Mouse (Mus musculus): ENCODE data around the gene Pth2.

- TF ChIP-seq POLR2AphosphoS2 (IDR thresholded peaks at IDR 0.05; ENCODE audit: low read depth, low read length) (no peak), PAX5 (IDR thresholded peaks at IDR 0.05; ENCODE audit: low read length) (no peak), CTCF (conservative IDR thresholded peaks at IDR 0.05 in 1 of 2, IDR thresholded peaks at IDR 0.05 in 1 of 2; ENCODE audit: low read depth in 2 of 2, low read length in 2 of 2) (no peak), TCF12 (IDR thresholded peaks at IDR 0.05; ENCODE audit: low read depth, low read length) (no peak)
These were observed 12.9 kb upstream of the Pth2 start for GRCm38 (mm10) chr7:45167761-45168445.
